Mouse (Mus musculus): ENCODE data around the gene Oxld1. TPM values are rescaled to one million over a fixed set of nuclear protein-coding genes. Genes with fewer than 3 reads are reported as not detected.

The Oxld1 gene
- total and polyA plus RNA-seq, 3 experiments = 10.4 to 31.4 (median 20.3) TPM

DNA sequence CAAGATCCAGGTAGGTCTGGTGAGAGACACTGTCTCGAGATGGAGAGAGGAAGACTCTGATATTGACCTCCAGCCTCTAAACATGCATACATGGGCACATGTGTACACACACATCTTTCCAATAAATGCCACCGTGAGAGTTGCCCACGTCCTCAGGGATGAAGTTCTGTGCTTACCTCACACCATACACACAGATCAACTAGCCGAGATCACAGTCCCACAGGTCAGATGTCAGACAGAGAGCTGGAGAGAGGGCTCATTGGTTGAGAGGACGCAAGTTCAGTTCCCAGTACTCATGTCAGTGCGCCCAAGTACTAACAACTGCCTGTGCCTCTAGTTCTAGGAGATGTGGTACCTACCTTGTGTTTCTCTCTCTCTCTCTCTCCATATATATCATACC is 43.1 kb upstream of the Oxld1 start:
- H3K36me3 ChIP-seq (replicated peaks in 1 of 2; ENCODE audit: control insufficient read depth in 1 of 2, insufficient read depth in 1 of 2, low read length in 1 of 2) = peaks cover 26 to 39% of the 10 kb centered on the region in 2 experiments
- H3K9ac ChIP-seq (ENCODE audit: insufficient read depth, low read depth) = no peak overlapping the region
- no peak overlapping the region for H3K4me2 ChIP-seq (ENCODE audit: insufficient read depth, low read depth, poor library complexity, severe bottlenecking)
- no peak for DNase-seq (ENCODE audit: extremely low read depth)
- in situ Hi-C loops (cut with MboI; ENCODE audit: low pct_ligation_motif_present, low pct_unique_long_range_greater_than_20kb, low sequenced_read_pairs) (no loop called here), dilution Hi-C loops (cut with MboI; ENCODE audit: extremely low pct_ligation_motif_present, extremely low pct_unique_long_range_greater_than_20kb, low sequenced_read_pairs) (no loop called here)
- H3K4me1 ChIP-seq (ENCODE audit: control insufficient read depth in 1 of 2, insufficient read depth in 2 of 2) = no peaks in the 10 kb centered on the region
- no peak overlapping the region for H3K27ac ChIP-seq (ENCODE audit: insufficient read depth, low read depth)
- TF ChIP-seq SMC3 (IDR thresholded peaks at IDR 0.05; ENCODE audit: low read depth, low read length) (no peak), EP300 (IDR thresholded peaks at IDR 0.05; ENCODE audit: low read length) (no peak), IRF4 (IDR thresholded peaks at IDR 0.05; ENCODE audit: low read depth, low read length) (no peak), GABPA (IDR thresholded peaks at IDR 0.05; ENCODE audit: insufficient replicate concordance, low read depth, low read length) (no peak), JUND (conservative IDR thresholded peaks at IDR 0.05; ENCODE audit: low read depth, low read length) (no peak), CHD2 (IDR thresholded peaks at IDR 0.05; ENCODE audit: low read length) (no peak), RAD21 (IDR thresholded peaks at IDR 0.05; ENCODE audit: low read depth, low read length) (no peak), NRF1 (IDR thresholded peaks at IDR 0.05; ENCODE audit: low read depth, low read length) (no peak), ELF1 (IDR thresholded peaks at IDR 0.05; ENCODE audit: low read depth, low read length) (no peak), POLR2A (IDR thresholded peaks at IDR 0.05; ENCODE audit: low read depth, low read length) (no peak), ZNF384 (IDR thresholded peaks at IDR 0.05; ENCODE audit: low read depth, low read length) (no peak), JUN (IDR thresholded peaks at IDR 0.05; ENCODE audit: insufficient read depth, low read depth, low read length) (no peak), CHD1 (IDR thresholded peaks at IDR 0.05; ENCODE audit: low read depth, low read length) (no peak), TCF12 (IDR thresholded peaks at IDR 0.05; ENCODE audit: low read depth, low read length) (no peak), ETS1 (conservative IDR thresholded peaks at IDR 0.05; ENCODE audit: low read depth, low read length) (no peak), MAFK (IDR thresholded peaks at IDR 0.05; ENCODE audit: insufficient replicate concordance, low read length) (no peak), ZKSCAN1 (IDR thresholded peaks at IDR 0.05; ENCODE audit: borderline replicate concordance, low read depth, low read length) (no peak), RCOR1 (conservative IDR thresholded peaks at IDR 0.05; ENCODE audit: low read depth, low read length) (no peak), E2F4 (IDR thresholded peaks at IDR 0.05; ENCODE audit: insufficient replicate concordance, low read depth, low read length) (no peak), USF1 (IDR thresholded peaks at IDR 0.05; ENCODE audit: low read depth, low read length) (no peak)
- no peaks in the 10 kb centered on the region for H3K9me3 ChIP-seq (replicated peaks; ENCODE audit: low read length)
- H3K4me3 ChIP-seq (replicated peaks in 1 of 3; ENCODE audit: low read depth in 2 of 3, low read length in 2 of 3, poor library complexity in 1 of 3) = no peak overlapping the region
- H3K27me3 ChIP-seq (replicated peaks) = no peaks in the 10 kb centered on the region
- H3K79me2 ChIP-seq (replicated peaks; ENCODE audit: control insufficient read depth, extremely low read depth, insufficient read depth, poor library complexity, severe bottlenecking) = no peaks in the 10 kb centered on the region

DNA sequence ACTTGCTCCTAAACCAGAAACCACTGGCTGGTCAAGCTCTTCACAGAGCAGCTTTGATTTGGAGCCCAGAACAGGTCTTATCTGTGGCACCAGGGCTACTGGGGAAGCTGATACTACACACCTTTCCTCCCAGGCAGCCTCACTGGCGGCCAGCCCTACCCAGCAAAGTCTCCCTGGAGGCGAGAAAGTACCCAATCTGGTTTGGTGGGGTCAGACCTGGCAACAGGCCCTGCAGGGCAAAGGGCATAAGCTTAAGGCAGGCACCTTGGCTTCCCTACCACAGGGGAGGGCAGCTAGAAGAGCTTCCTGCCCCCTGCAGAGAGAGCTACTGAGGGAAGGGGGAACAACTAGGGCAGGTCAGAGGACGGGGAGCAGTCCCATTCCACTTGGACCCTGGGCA is 42.5 kb upstream of the Oxld1 start:
- no peak overlapping the region for H3K27ac ChIP-seq (ENCODE audit: insufficient read depth, low read depth)
- H3K4me2 ChIP-seq (ENCODE audit: insufficient read depth, low read depth, poor library complexity, severe bottlenecking) = no peak overlapping the region
- no peak for DNase-seq (ENCODE audit: extremely low read depth)
- peaks cover 32 to 46% of the 10 kb centered on the region in 2 experiments for H3K36me3 ChIP-seq (replicated peaks in 1 of 2; ENCODE audit: control insufficient read depth in 1 of 2, insufficient read depth in 1 of 2, low read length in 1 of 2)
- dilution Hi-C loops (cut with MboI; ENCODE audit: extremely low pct_ligation_motif_present, extremely low pct_unique_long_range_greater_than_20kb, low sequenced_read_pairs) = no loop called here
- no peak overlapping the region for H3K9ac ChIP-seq (ENCODE audit: insufficient read depth, low read depth)
- H3K9me3 ChIP-seq (replicated peaks; ENCODE audit: low read length) = no peaks in the 10 kb centered on the region
- H3K4me3 ChIP-seq (replicated peaks in 1 of 3; ENCODE audit: low read depth in 2 of 3, low read length in 2 of 3, poor library complexity in 1 of 3) = no peak overlapping the region
- TF ChIP-seq POLR2AphosphoS2 (IDR thresholded peaks at IDR 0.05; ENCODE audit: low read depth, low read length) (0 out of 2 replicates have a peak, but pooled peaks have one; percentile 67), POLR2A (IDR thresholded peaks at IDR 0.05; ENCODE audit: low read depth, low read length) (peak; percentile 35; the same call in 1 of the 2 replicates), MAFK (IDR thresholded peaks at IDR 0.05; ENCODE audit: insufficient replicate concordance, low read length) (no peak), CHD2 (IDR thresholded peaks at IDR 0.05; ENCODE audit: low read length) (peak; percentile 41; the same call in 1 of the 2 replicates)
- in situ Hi-C loops (cut with MboI; ENCODE audit: low pct_ligation_motif_present, low pct_unique_long_range_greater_than_20kb, low sequenced_read_pairs) = no loop called here
- H3K79me2 ChIP-seq (replicated peaks; ENCODE audit: control insufficient read depth, extremely low read depth, insufficient read depth, poor library complexity, severe bottlenecking) = no peaks in the 10 kb centered on the region
- H3K4me1 ChIP-seq (ENCODE audit: control insufficient read depth in 1 of 2, insufficient read depth in 2 of 2) = no peaks in the 10 kb centered on the region
- no peaks in the 10 kb centered on the region for H3K27me3 ChIP-seq (replicated peaks)

Measured in CH12.LX (cell line).